14 mouse cellular contexts compared by ENCODE assay signal in genomic region chr15:97973248-97974005, GRCm38 (mm10). TPM values are rescaled to one million over a fixed set of nuclear protein-coding genes. Genes with fewer than 3 reads are reported as not detected.
DNase-seq lines count a peak whose midpoint lies in the region; ATAC-seq lines count a peak whose summit lies in the region.
"Had no signal": no experiment of that assay in that cellular context is flagged by ENCODE, and none has a peak within 500 bp of the region (broad histone marks: within the 10 kb centered on the region; RNA-seq: fewer than 3 reads in every experiment).

No protein-coding gene starts in this region.

- H3K4me2 ChIP-seq in heart, embryonic 12.5 days = no peak overlapping the region
- H3K4me2 ChIP-seq: liver, embryonic 12.5 days had no signal

- H3K4me1 ChIP-seq in heart, embryonic 12.5 days (replicated peaks) = peaks cover 16% of the 10 kb centered on the region
- peaks cover 29% of the 10 kb centered on the region for H3K4me1 ChIP-seq in midbrain, embryonic 10.5 days
- H3K4me1 ChIP-seq: liver, embryonic 12.5 days had no signal

- H3K27ac ChIP-seq in heart, embryonic 12.5 days (ENCODE audit: poor library complexity, severe bottlenecking) = peak overlapping the region; percentile 8
- H3K27ac ChIP-seq in midbrain, embryonic 10.5 days (replicated peaks) = peak overlapping the region; percentile 50; the same call in 1 of the 2 replicates
- H3K27ac ChIP-seq: liver, embryonic 12.5 days had no signal

- H3K36me3 ChIP-seq in heart, embryonic 12.5 days = peaks cover 31% of the 10 kb centered on the region
- peaks cover 47% of the 10 kb centered on the region for H3K36me3 ChIP-seq in midbrain, embryonic 10.5 days
- H3K36me3 ChIP-seq: liver, embryonic 12.5 days had no signal

- peaks cover 3% of the 10 kb centered on the region; the same call in 1 of the 2 replicates for H3K9me3 ChIP-seq in heart, embryonic 12.5 days (replicated peaks)
- H3K9me3 ChIP-seq in midbrain, embryonic 10.5 days (replicated peaks) = peaks cover 2% of the 10 kb centered on the region; the same call in 1 of the 2 replicates
- H3K9me3 ChIP-seq: liver, embryonic 12.5 days had no signal

- no peak overlapping the region for H3K4me3 ChIP-seq in heart, embryonic 12.5 days
- H3K4me3 ChIP-seq in midbrain, embryonic 10.5 days = no peak overlapping the region
- H3K4me3 ChIP-seq: liver, embryonic 12.5 days had no signal

- H3K27me3 ChIP-seq in heart, embryonic 12.5 days (replicated peaks) = no peaks in the 10 kb centered on the region
- no peaks in the 10 kb centered on the region for H3K27me3 ChIP-seq in midbrain, embryonic 10.5 days (ENCODE audit: low read depth, poor library complexity, severe bottlenecking)

- H3K9ac ChIP-seq in heart, embryonic 12.5 days = no peak overlapping the region; the same call in 1 of the 2 replicates
- H3K9ac ChIP-seq: liver, embryonic 12.5 days had no signal

- 41% methylated on average over 11 of the region's 11 CpGs for WGBS in heart, embryonic 12.5 days
- 21% methylated on average over 11 of the region's 11 CpGs for WGBS in midbrain, embryonic 10.5 days

- DNase-seq in heart, postnatal 14 days = no peak
- peak; percentile 45 for DNase-seq in retina, postnatal 1 day
- no peak for DNase-seq in retina, embryonic 14.5 days (ENCODE audit: low spot score)
- peak; percentile 27 for DNase-seq in midbrain, embryonic 10.5 days (ENCODE audit: low spot score)
- DNase-seq in right cerebral cortex, postnatal 14 days = no peak
- DNase-seq in adrenal gland, postnatal 4 days (ENCODE audit: low spot score in 2 of 2) = no peak
- DNase-seq: adrenal gland, postnatal 14 days; kidney, adult 11 months; right cerebral cortex, postnatal 25 days; thymus, postnatal 14 days had no signal

- no peak for ATAC-seq in heart, embryonic 12.5 days (ENCODE audit: insufficient number of reproducible peaks, low FRiP score)
- ATAC-seq: liver, embryonic 12.5 days; lung, postnatal 0 days had no signal

- intact Hi-C loops in heart, postnatal 14 days (cut with DNase I) = no loop called here

RNA-seq across cellular contexts. Expression of gene Tmem106c, which starts 9.4 kb away (rescaled TPM):
- 28.5 and 32.2 TPM in 2 replicates for polyA plus RNA-seq in heart, embryonic 12.5 days (2016; fragmentation: Nextera tagmentation; extraction: Ambion mirVana)
- total RNA-seq in heart, postnatal 14 days (2021) = 10 to 100 TPM; 12.4 to 12.7 TPM
- polyA plus RNA-seq in midbrain, embryonic 10.5 days (2016; fragmentation: Nextera tagmentation; extraction: Ambion mirVana) = 55.6 and 61.1 TPM in 2 replicates
- total RNA-seq in adrenal gland, postnatal 4 days (2021) = 10 to 100 TPM; 69.8 to 70.7 TPM

RNA-seq across cellular contexts. Expression of gene Col2a1, which starts 31.1 kb away (rescaled TPM):
- polyA plus RNA-seq in heart, embryonic 12.5 days (2016; fragmentation: Nextera tagmentation; extraction: Ambion mirVana) = 78.0 and 78.9 TPM in 2 replicates
- total RNA-seq in heart, postnatal 14 days (2021) = 1 to 10 TPM in 1 of 2 experiments, under 1 TPM in 1; 0.41 to 1.0 TPM
- polyA plus RNA-seq in midbrain, embryonic 10.5 days (2016; fragmentation: Nextera tagmentation; extraction: Ambion mirVana) = 142 and 151 TPM in 2 replicates
- 1 to 10 TPM; 3.8 TPM for total RNA-seq in adrenal gland, postnatal 4 days (2021)
- total RNA-seq: adrenal gland, postnatal 14 days; megakaryocyte-erythroid progenitor cell, adult 5-6 weeks had no signal

Comparison
In these comparisons a context has a peak if more than half of its experiments do, and no peak if none do; other contexts are left out.
1. DNase-seq: peak in retina, postnatal 1 day (single experiment) and midbrain, embryonic 10.5 days (single experiment); none in heart, postnatal 14 days (0 of 2), retina, embryonic 14.5 days (single experiment), right cerebral cortex, postnatal 14 days (single experiment) and adrenal gland, postnatal 4 days (0 of 2).
2. RNA of gene Tmem106c, which starts 9.4 kb away (total RNA-seq): 69.8 to 70.7 TPM in adrenal gland, postnatal 4 days; 12.4 to 12.7 TPM in heart, postnatal 14 days; every median in the first group is over 4 times any median in the second.